Mouse (Mus musculus): Measurements from ENCODE around the gene Nrxn3.

DNA sequence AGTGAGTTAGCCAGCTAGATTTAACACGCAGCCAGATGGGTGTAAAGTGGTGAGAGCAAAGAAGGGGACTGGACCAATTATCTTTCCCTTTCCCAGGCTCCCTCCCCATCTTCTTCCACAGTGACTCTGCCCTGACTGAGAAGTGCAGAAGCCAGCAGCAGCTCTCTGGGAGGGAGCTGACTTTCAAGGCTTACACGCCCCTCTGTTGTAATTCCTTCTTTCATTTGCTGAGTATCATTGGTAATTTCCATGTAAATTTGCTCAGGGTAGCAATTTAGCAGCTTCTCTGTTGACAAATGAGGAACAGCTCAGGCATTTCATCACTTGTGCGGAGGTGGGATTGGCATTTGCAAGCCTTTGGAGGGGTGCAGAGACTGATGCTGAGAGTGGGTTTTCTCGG, 976.8 kb downstream of the Nrxn3 start:
- TF ChIP-seq GATA1 (IDR thresholded peaks at IDR 0.05; ENCODE audit: borderline replicate concordance, low read length) (no peak), FLI1 (IDR thresholded peaks at IDR 0.05; ENCODE audit: low read length) (no peak)
